Mouse (Mus musculus) heart, adult 18-20 months (tissue): Measurements from ENCODE around the gene Akr1d1. TPM values are rescaled to one million over a fixed set of nuclear protein-coding genes. Genes with fewer than 3 reads are reported as not detected.

Source experiments
- DNase-seq, 2 experiments: peaks; one replicate each; pipeline ENCODE4 v3.0.0; 2021 to 2022; ENCODE audit warnings: mixed read lengths in 1 of 2
- long read RNA-seq, 2 experiments: library from polyadenylated mRNA; stranded (forward); transcript quantifications; one replicate each; pipeline ENCODE4 v2.0.0; 2021
- total RNA-seq, 2 experiments: library from RNA; stranded (reverse); gene quantifications; 2 replicates each; pipeline ENCODE4 v1.2.3; 2021

The Akr1d1 gene
- not detected for total RNA-seq
- long read RNA-seq, experiment 1: 0 reads
- long read RNA-seq, experiment 2: 0 reads

- DNase-seq: no peak
Observed at GRCm38 (mm10) chr6:37529940-37530339, at the start of gene Akr1d1. Gene Akr1d1 (plus strand): TSS chr6:37530173.

DNA sequence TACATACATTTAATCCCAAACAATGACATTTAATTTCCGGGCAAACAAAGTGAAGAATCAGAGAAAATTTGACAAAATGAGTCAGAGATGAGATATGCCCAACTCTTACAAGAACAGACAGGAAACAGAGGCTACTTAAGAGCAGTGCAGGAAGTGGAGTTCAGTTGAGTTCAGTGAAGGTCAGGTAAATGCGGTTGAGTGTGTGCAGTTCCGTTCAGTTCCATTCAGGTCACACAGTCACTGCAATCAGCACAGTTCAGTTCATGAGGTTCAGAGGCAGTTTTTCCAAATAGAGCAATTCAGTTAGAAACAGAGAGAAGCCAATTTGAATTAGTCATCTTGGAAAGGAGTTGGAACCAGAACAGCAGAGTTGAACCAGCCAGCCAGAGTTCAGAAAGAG lies 48.8 kb upstream of the Akr1d1 start:
- no peak for DNase-seq

GRCm38 (mm10) chr6:37483262-37483661 lies 46.7 kb upstream of the Akr1d1 start:
- DNase-seq: no peak

DNA sequence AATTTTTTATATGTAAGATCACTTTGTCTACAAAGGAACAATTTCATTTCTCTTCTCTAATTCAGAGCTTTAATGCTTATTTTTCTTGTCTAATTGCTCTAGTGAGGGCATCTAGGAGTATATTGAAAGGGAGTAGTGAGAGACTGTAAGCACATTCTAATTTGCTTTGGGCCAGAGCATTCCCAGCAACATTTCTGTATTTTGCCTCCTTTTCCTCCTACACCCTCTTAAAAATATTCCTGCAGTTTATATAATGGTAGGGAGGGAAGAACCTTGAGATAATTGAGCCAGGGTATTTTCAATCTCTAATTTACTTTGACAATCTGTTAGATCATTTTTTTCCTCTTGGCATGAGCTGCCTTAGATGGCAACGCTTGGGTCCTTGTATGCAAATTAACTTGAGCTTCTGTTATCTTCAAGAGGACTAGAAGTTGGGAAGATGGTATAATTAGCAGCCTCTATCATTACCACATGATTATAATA lies 45.3 kb upstream of the Akr1d1 start:
- DNase-seq: no peak

DNA sequence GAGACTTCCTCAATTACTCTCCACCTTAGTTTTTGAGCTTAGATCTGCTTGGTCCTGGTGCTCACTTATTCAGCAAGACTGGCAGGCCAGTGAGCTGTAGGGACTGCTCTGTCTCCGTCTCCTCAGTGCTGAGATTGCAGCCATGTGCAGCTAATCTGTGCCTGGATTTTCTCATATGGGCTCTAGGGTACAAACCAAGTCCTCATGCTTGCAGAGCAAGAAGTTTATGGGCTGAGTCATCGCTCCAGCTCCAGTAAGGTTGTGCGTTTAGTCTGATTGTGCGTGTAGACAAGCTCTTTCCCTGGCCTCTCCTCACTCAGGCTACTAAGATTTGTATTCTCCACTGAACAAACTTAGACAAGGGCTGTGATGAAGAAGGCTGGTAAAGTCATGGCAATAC lies 43.5 kb upstream of the Akr1d1 start:
- no peak for DNase-seq

DNA sequence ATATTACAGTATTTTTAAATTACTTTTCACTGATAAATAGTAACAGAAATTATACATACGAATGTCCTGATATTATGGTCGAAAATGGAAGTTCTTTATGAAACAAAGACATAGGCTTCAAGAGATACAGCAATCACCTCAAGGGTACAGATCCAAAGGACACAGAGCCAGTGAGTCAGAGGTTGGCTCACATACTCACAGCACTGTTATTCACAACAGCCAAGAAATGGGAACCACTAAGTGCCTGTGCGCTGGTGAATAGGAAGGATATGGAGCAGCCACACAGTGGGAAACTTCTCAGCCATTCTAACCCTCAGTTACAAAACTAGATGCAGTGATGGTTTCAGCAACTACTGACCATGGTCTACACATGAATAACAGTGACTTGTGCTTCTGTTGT lies 37.7 kb upstream of the Akr1d1 start:
- no peak for DNase-seq

DNA sequence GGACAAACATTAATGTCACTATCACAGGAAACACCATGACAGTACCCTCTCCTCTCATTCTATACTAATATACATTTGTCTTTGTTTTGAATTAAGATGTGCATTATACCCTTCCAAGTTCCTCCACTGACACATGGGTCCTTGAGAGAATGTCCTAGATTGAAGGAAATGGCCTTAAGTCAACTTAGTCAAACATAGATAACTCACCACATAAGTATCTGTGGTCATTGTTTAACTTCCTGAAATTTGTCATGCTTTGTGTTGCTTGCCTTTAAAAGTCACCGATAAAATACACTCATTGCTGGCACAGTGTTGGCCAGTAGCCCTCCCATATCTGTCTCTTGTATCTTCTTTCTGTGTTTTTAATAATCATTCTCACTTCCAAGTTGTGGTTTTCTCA lies 35.0 kb upstream of the Akr1d1 start:
- no peak for DNase-seq

DNA sequence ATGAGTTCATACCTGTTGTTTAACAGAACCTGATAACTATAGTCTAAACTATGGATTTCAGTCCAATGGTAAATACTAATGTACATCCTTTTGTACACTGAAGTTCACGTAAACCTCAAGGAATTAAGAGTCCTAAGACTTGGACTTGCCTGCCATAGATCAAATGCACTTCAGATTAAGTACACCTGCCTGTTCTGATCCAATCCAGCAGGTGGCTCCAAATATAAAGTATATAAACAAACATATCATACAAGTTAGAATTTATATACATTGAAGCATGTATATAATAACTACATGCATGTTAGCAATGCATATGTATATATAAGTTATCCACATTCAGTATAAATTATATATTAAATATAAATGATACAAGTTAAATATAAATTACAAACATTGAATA lies 33.1 kb upstream of the Akr1d1 start:
- no peak for DNase-seq

DNA sequence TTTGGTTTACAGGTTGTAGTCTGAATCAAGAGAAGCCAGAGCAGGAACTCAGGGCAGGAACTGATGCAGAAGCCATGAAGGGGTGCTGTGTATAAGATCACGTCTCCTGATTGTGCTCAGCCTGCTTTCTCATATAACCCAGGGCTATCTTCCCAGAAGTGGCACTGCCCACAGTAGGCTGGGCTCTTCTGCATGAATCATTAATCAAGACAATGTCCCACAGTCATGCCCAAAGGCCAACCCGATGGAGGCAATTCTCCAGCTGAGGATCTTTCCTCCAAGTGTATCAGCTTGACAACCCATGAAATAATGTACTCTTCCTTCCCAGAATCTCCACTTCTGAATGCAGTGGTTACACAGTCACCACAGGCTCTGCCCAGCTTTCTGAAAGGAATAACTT lies 24.4 kb upstream of the Akr1d1 start:
- no peak for DNase-seq

GRCm38 (mm10) chr6:37506909-37507515 lies 23.0 kb upstream of the Akr1d1 start:
- no peak for DNase-seq

GRCm38 (mm10) chr6:37510786-37511185 lies 19.2 kb upstream of the Akr1d1 start:
- DNase-seq: no peak

- DNase-seq: no peak
Observed at GRCm38 (mm10) chr6:37520631-37521375, 9.2 kb upstream of the Akr1d1 start.

- DNase-seq: no peak
Observed at GRCm38 (mm10) chr6:37532036-37532435, 2.1 kb downstream of the Akr1d1 start.

DNA sequence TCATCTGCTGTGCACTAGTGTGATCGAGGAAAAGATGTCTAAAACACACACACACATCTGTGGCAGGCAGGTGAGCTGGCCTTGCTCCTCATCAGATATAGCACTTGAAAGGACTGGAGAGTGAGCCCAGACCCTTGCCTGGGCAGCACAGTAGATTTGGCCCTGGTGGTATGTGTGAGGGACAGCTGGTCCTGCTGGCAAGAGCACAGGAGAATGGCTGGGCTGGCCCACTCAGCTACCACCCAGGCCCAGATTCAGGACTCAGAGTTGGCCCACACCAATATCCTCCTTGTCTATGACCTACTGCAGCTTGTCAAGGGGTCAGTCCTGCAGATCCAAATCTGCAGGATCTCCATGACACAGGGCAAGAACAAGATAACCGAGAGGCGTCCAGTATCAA lies 6.9 kb downstream of the Akr1d1 start:
- no peak for DNase-seq

- DNase-seq: no peak
Observed at GRCm38 (mm10) chr6:37537801-37538200, 7.8 kb downstream of the Akr1d1 start.

DNA sequence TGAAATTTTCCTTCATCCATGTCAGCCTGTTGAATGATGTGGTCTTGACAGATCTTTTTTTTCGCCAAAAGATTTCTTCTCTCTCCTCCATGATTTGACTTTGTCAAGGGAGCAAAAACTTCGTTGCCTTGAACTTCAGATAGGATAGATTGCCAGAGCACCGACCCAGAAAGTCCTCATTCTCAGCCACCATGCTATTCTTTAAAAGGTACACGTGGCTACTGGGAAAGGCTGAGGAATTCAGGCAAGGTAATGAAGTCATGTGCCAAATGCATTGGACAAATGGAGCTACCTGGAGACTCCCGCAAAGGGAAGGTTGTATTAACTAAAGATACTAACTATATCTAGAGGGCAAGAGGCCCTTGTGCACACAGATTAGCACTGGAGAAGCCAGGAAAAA lies 8.8 kb downstream of the Akr1d1 start:
- DNase-seq: no peak

GRCm38 (mm10) chr6:37539403-37539802 lies 9.4 kb downstream of the Akr1d1 start:
- no peak for DNase-seq

- DNase-seq: no peak
Observed at GRCm38 (mm10) chr6:37540113-37540512, 10.1 kb downstream of the Akr1d1 start.

GRCm38 (mm10) chr6:37541171-37541570 lies 11.2 kb downstream of the Akr1d1 start:
- no peak for DNase-seq

DNA sequence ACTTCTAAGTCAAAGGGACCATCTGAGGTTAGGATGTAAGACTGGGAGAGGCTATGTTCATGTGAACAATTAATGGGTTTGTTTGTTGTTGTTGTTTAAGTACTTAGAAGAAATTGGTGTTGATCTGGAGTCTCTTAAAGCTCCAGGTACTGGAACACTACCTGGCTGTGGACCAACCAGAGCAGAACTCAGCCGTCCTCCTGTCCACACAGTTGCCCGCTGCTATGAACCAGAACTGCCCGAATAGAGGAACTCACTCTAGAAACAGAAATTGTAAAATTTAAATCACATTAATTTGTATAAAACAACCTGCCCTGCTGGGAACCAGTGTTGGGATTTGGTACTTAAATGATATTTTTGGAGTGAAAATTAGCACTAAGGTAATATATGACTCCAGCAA lies 12.2 kb downstream of the Akr1d1 start:
- no peak for DNase-seq

GRCm38 (mm10) chr6:37552760-37553159 lies 22.8 kb downstream of the Akr1d1 start:
- no peak for DNase-seq

GRCm38 (mm10) chr6:37553926-37554325 lies 24.0 kb downstream of the Akr1d1 start:
- no peak for DNase-seq

DNA sequence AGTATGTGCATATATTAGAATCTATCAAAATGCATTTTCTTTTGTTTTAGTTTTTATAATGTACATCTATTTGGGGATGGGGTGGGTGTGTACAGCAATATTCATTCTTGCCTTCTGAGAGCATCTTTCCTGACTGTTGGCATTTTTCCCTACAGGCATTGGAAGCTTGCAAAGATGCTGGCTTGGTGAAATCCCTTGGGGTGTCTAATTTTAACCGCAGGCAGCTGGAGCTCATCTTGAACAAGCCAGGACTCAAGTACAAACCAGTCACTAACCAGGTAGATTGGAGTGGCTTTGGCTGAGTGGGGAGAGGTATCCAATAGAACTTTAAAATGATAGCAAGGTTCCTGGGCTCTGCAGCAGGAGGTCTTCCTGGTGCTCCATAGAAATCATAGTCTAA lies 24.4 kb downstream of the Akr1d1 start:
- no peak for DNase-seq

GRCm38 (mm10) chr6:37563861-37564260 lies 33.9 kb downstream of the Akr1d1 start:
- no peak for DNase-seq
